Mouse (Mus musculus): ENCODE data around the gene Ddc. TPM values are rescaled to one million over a fixed set of nuclear protein-coding genes. Genes with fewer than 3 reads are reported as not detected.

Gene Ddc
- polyA plus RNA-seq, 1 experiment from 2014 or later: 21.7 TPM

GRCm38 (mm10) chr11:11873023-11873908, 24.7 kb downstream of the Ddc start:
- H3K27ac ChIP-seq (ENCODE audit: low read length): no peak overlapping the region

DNA sequence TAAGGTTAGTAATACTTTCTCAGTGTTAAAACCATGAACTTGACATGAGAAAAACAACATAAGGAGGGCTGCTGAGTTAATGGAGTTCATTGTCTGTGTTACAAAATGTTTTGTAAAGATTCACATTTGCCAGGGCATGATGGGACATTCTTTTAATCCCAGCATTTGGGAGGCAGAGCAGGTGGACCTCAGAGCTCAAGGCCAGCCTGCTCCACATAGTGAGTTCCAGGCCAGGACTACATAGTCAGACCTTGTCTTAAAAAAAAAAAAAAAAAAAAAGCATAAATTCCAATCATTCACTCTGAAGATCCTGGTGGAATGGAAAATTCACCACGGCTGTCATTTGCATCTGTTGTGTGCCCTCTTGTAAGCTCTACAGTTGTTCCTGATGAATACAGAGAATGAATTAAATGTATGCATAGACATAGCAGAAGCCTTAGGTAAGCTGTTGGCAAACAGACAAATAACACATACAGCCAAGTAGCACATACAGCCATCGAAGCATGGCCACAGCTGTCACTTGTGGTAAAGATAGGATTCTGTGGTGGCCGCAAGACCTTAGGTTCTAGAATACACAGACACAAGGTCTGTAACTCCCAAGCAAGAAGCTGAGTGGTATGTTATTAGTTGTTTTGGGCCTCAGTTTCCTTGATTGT, 25.7 kb downstream of the Ddc start:
- no peaks in the 10 kb centered on the region for H3K9me3 ChIP-seq (replicated peaks; ENCODE audit: control insufficient read depth, low read length, poor library complexity, severe bottlenecking)
- H3K36me3 ChIP-seq (ENCODE audit: control insufficient read depth, insufficient read depth, low read length): no peaks in the 10 kb centered on the region
- peaks cover 2% of the 10 kb centered on the region; the same call in 1 of the 2 replicates for H3K27me3 ChIP-seq (ENCODE audit: control insufficient read depth, insufficient read depth, low read depth, low read length)
- no peak overlapping the region for H3K27ac ChIP-seq (ENCODE audit: low read length)
- H3K4me1 ChIP-seq (ENCODE audit: control insufficient read depth, insufficient read depth, low read length): peaks cover 20% of the 10 kb centered on the region
- no peak overlapping the region for H3K4me2 ChIP-seq (ENCODE audit: low read length)
- H3K4me3 ChIP-seq (ENCODE audit: low read depth, low read length): no peak overlapping the region
- WGBS: 58% methylated on average over 3 of the region's 3 CpGs
- no peak for ATAC-seq
- H3K9ac ChIP-seq (ENCODE audit: low read depth, low read length): no peak overlapping the region

More at GRCm38 (mm10) chr11:11873023-11873908, 24.7 kb downstream of the Ddc start:
- H3K36me3 ChIP-seq (ENCODE audit: control insufficient read depth, insufficient read depth, low read length): no peaks in the 10 kb centered on the region
- peaks cover 2% of the 10 kb centered on the region; the same call in 1 of the 2 replicates for H3K27me3 ChIP-seq (ENCODE audit: control insufficient read depth, insufficient read depth, low read depth, low read length)
- WGBS: 32% methylated on average over 20 of the region's 20 CpGs
- peaks cover 12% of the 10 kb centered on the region for H3K4me1 ChIP-seq (ENCODE audit: control insufficient read depth, insufficient read depth, low read length)
- H3K9ac ChIP-seq (ENCODE audit: low read depth, low read length): no peak overlapping the region
- no peak overlapping the region for H3K4me3 ChIP-seq (ENCODE audit: low read depth, low read length)
- H3K4me2 ChIP-seq (ENCODE audit: low read length): no peak overlapping the region
- ATAC-seq: 0 out of 2 replicates have a peak, but pooled peaks have one; percentile 18
- H3K9me3 ChIP-seq (replicated peaks; ENCODE audit: control insufficient read depth, low read length, poor library complexity, severe bottlenecking): no peaks in the 10 kb centered on the region

- Histone ChIP-seq H3K4me2 (ENCODE audit: low read length) (no peak overlapping the region), H3K4me3 (ENCODE audit: low read depth, low read length) (no peak overlapping the region), H3K36me3 (ENCODE audit: control insufficient read depth, insufficient read depth, low read length) (no peaks in the 10 kb centered on the region), H3K27me3 (ENCODE audit: control insufficient read depth, insufficient read depth, low read depth, low read length) (peaks cover 2% of the 10 kb centered on the region; the same call in 1 of the 2 replicates), H3K4me1 (ENCODE audit: control insufficient read depth, insufficient read depth, low read length) (peaks cover 20% of the 10 kb centered on the region), H3K9ac (ENCODE audit: low read depth, low read length) (no peak overlapping the region), H3K27ac (ENCODE audit: low read length) (no peak overlapping the region), H3K9me3 (replicated peaks; ENCODE audit: control insufficient read depth, low read length, poor library complexity, severe bottlenecking) (no peaks in the 10 kb centered on the region)
- ATAC-seq: no peak
- 24% methylated on average over 5 of the region's 5 CpGs for WGBS
Measured at GRCm38 (mm10) chr11:11871197-11871813, 26.6 kb downstream of the Ddc start.

- peak overlapping the region; percentile 30; the same call in 1 of the 2 replicates for H3K9ac ChIP-seq (ENCODE audit: low read depth, low read length)
- H3K36me3 ChIP-seq (ENCODE audit: control insufficient read depth, insufficient read depth, low read length): no peaks in the 10 kb centered on the region
- H3K4me2 ChIP-seq (ENCODE audit: low read length): peak overlapping the region; percentile 52
- peak; percentile 94 for ATAC-seq
- 6% methylated on average over 14 of the region's 14 CpGs for WGBS
- peaks cover 19% of the 10 kb centered on the region for H3K4me1 ChIP-seq (ENCODE audit: control insufficient read depth, insufficient read depth, low read length)
- 0 out of 2 replicates have a peak overlapping the region, but pooled peaks have one; percentile 4 for H3K4me3 ChIP-seq (ENCODE audit: low read depth, low read length)
- peak overlapping the region; percentile 78 for H3K27ac ChIP-seq (ENCODE audit: low read length)
- no peaks in the 10 kb centered on the region for H3K27me3 ChIP-seq (ENCODE audit: control insufficient read depth, insufficient read depth, low read depth, low read length)
- no peaks in the 10 kb centered on the region for H3K9me3 ChIP-seq (replicated peaks; ENCODE audit: control insufficient read depth, low read length, poor library complexity, severe bottlenecking)
Measured at GRCm38 (mm10) chr11:11867971-11868481, 29.9 kb downstream of the Ddc start.

- Histone ChIP-seq H3K4me1 (ENCODE audit: control insufficient read depth, insufficient read depth, low read length) (peaks cover 13% of the 10 kb centered on the region), H3K27ac (ENCODE audit: low read length) (no peak overlapping the region), H3K27me3 (ENCODE audit: control insufficient read depth, insufficient read depth, low read depth, low read length) (no peaks in the 10 kb centered on the region), H3K36me3 (ENCODE audit: control insufficient read depth, insufficient read depth, low read length) (no peaks in the 10 kb centered on the region), H3K9ac (ENCODE audit: low read depth, low read length) (no peak overlapping the region), H3K9me3 (replicated peaks; ENCODE audit: control insufficient read depth, low read length, poor library complexity, severe bottlenecking) (no peaks in the 10 kb centered on the region), H3K4me3 (ENCODE audit: low read depth, low read length) (no peak overlapping the region), H3K4me2 (ENCODE audit: low read length) (no peak overlapping the region)
- no peak for ATAC-seq
- 82% methylated on average over 5 of the region's 5 CpGs for WGBS
Measured at GRCm38 (mm10) chr11:11866696-11867095, 31.2 kb downstream of the Ddc start.

- Histone ChIP-seq H3K27ac (ENCODE audit: low read length) (no peak overlapping the region), H3K27me3 (ENCODE audit: control insufficient read depth, insufficient read depth, low read depth, low read length) (no peaks in the 10 kb centered on the region), H3K9me3 (replicated peaks; ENCODE audit: control insufficient read depth, low read length, poor library complexity, severe bottlenecking) (no peaks in the 10 kb centered on the region), H3K4me2 (ENCODE audit: low read length) (no peak overlapping the region), H3K4me3 (ENCODE audit: low read depth, low read length) (no peak overlapping the region), H3K9ac (ENCODE audit: low read depth, low read length) (no peak overlapping the region), H3K36me3 (ENCODE audit: control insufficient read depth, insufficient read depth, low read length) (no peaks in the 10 kb centered on the region), H3K4me1 (ENCODE audit: control insufficient read depth, insufficient read depth, low read length) (peaks cover 11% of the 10 kb centered on the region)
- no peak for ATAC-seq
- WGBS: 74% methylated on average over 2 of the region's 2 CpGs
Measured at GRCm38 (mm10) chr11:11865128-11865527, 32.8 kb downstream of the Ddc start.

- no peaks in the 10 kb centered on the region for H3K27me3 ChIP-seq (ENCODE audit: control insufficient read depth, insufficient read depth, low read depth, low read length)
- no peak overlapping the region for H3K4me2 ChIP-seq (ENCODE audit: low read length)
- 66% methylated on average over 8 of the region's 8 CpGs for WGBS
- H3K4me1 ChIP-seq (ENCODE audit: control insufficient read depth, insufficient read depth, low read length): peaks cover 11% of the 10 kb centered on the region
- H3K4me3 ChIP-seq (ENCODE audit: low read depth, low read length): no peak overlapping the region
- H3K36me3 ChIP-seq (ENCODE audit: control insufficient read depth, insufficient read depth, low read length): no peaks in the 10 kb centered on the region
- H3K9ac ChIP-seq (ENCODE audit: low read depth, low read length): no peak overlapping the region
- ATAC-seq: no peak
- H3K27ac ChIP-seq (ENCODE audit: low read length): no peak overlapping the region
- no peaks in the 10 kb centered on the region for H3K9me3 ChIP-seq (replicated peaks; ENCODE audit: control insufficient read depth, low read length, poor library complexity, severe bottlenecking)
Measured at GRCm38 (mm10) chr11:11864446-11865101, 33.4 kb downstream of the Ddc start.

DNA sequence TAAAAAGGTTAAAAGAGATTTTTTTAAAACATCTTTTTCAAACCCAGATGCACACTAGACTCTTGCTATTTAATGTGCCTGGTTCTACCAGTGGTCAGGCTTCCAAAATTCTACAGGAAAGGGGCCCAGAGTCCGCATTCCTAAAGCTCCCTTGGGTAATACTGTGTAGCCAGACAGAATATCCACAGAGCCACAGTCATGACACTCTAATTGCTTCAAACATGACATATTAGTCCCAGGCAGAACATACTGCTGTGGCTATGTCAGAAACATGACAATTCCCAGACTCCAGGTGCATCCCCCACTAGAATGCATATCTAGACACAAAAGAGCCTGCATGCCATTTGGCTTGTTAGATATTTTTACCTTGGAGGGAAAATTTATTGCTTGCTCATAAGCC, 35.4 kb downstream of the Ddc start:
- WGBS: 91% methylated on average over 1 of the region's 1 CpGs
- no peak overlapping the region for H3K9ac ChIP-seq (ENCODE audit: low read depth, low read length)
- peaks cover 2% of the 10 kb centered on the region; the same call in 1 of the 2 replicates for H3K4me1 ChIP-seq (ENCODE audit: control insufficient read depth, insufficient read depth, low read length)
- no peaks in the 10 kb centered on the region for H3K27me3 ChIP-seq (ENCODE audit: control insufficient read depth, insufficient read depth, low read depth, low read length)
- H3K4me3 ChIP-seq (ENCODE audit: low read depth, low read length): no peak overlapping the region
- H3K4me2 ChIP-seq (ENCODE audit: low read length): no peak overlapping the region
- no peaks in the 10 kb centered on the region for H3K9me3 ChIP-seq (replicated peaks; ENCODE audit: control insufficient read depth, low read length, poor library complexity, severe bottlenecking)
- ATAC-seq: no peak
- H3K27ac ChIP-seq (ENCODE audit: low read length): no peak overlapping the region
- H3K36me3 ChIP-seq (ENCODE audit: control insufficient read depth, insufficient read depth, low read length): no peaks in the 10 kb centered on the region

Data from midbrain, embryonic 16.5 days (tissue).